Mouse (Mus musculus): Measurements from ENCODE around the gene Tmem102. TPM values are rescaled to one million over a fixed set of nuclear protein-coding genes. Genes with fewer than 3 reads are reported as not detected.

The Tmem102 gene
- polyA plus RNA-seq, 1 experiment from 2014 or later = 0.98 TPM

- H3K4me1 ChIP-seq = no peaks in the 10 kb centered on the region
- H3K4me2 ChIP-seq (replicated peaks) = no peak overlapping the region
- H3K36me3 ChIP-seq = peaks cover 8% of the 10 kb centered on the region
- no peaks in the 10 kb centered on the region for H3K9me3 ChIP-seq
- 71% methylated on average over 23 of the region's 23 CpGs for WGBS
- ATAC-seq (replicated peaks) = no peak
- no peak overlapping the region for H3K4me3 ChIP-seq
- no peak overlapping the region for H3K27ac ChIP-seq (replicated peaks)
- no peaks in the 10 kb centered on the region for H3K27me3 ChIP-seq
- H3K9ac ChIP-seq (replicated peaks) = no peak overlapping the region
These were observed 27.0 kb downstream of the Tmem102 start for GRCm38 (mm10) chr11:69778258-69778982.

- Histone ChIP-seq H3K9me3 (no peaks in the 10 kb centered on the region), H3K27me3 (no peaks in the 10 kb centered on the region), H3K4me2 (replicated peaks) (no peak overlapping the region), H3K9ac (replicated peaks) (no peak overlapping the region), H3K4me3 (no peak overlapping the region), H3K4me1 (no peaks in the 10 kb centered on the region), H3K27ac (replicated peaks) (no peak overlapping the region), H3K36me3 (peaks cover 8% of the 10 kb centered on the region)
- 0 out of 2 replicates have a peak, but pooled peaks have one; percentile 41 for ATAC-seq (replicated peaks)
- WGBS = 65% methylated on average over 26 of the region's 26 CpGs
These were observed 27.7 kb downstream of the Tmem102 start for GRCm38 (mm10) chr11:69777504-69778257.

GRCm38 (mm10) chr11:69776488-69776887 is 28.9 kb downstream of the Tmem102 start:
- Histone ChIP-seq H3K27ac (replicated peaks) (no peak overlapping the region), H3K9ac (replicated peaks) (no peak overlapping the region)
- 89% methylated on average over 20 of the region's 20 CpGs for WGBS

GRCm38 (mm10) chr11:69775716-69776115 is 29.7 kb downstream of the Tmem102 start:
- Histone ChIP-seq H3K9me3 (no peaks in the 10 kb centered on the region), H3K36me3 (peaks cover 8% of the 10 kb centered on the region), H3K4me3 (no peak overlapping the region), H3K27ac (replicated peaks) (no peak overlapping the region), H3K4me2 (replicated peaks) (no peak overlapping the region), H3K4me1 (no peaks in the 10 kb centered on the region), H3K27me3 (no peaks in the 10 kb centered on the region), H3K9ac (replicated peaks) (no peak overlapping the region)
- ATAC-seq (replicated peaks) = no peak
- whole genome bisulfite sequencing = 76% methylated on average over 10 of the region's 10 CpGs

More at GRCm38 (mm10) chr11:69776488-69776887, 28.9 kb downstream of the Tmem102 start:
- Histone ChIP-seq H3K36me3 (peaks cover 8% of the 10 kb centered on the region), H3K4me2 (replicated peaks) (no peak overlapping the region), H3K9me3 (no peaks in the 10 kb centered on the region), H3K4me1 (no peaks in the 10 kb centered on the region), H3K27me3 (no peaks in the 10 kb centered on the region), H3K4me3 (no peak overlapping the region)
- no peak for ATAC-seq (replicated peaks)

- WGBS = 56% methylated on average over 5 of the region's 5 CpGs
- ATAC-seq (replicated peaks) = no peak
- no peaks in the 10 kb centered on the region for H3K27me3 ChIP-seq
- H3K4me3 ChIP-seq = no peak overlapping the region
- no peak overlapping the region for H3K9ac ChIP-seq (replicated peaks)
- no peak overlapping the region for H3K27ac ChIP-seq (replicated peaks)
- H3K9me3 ChIP-seq = no peaks in the 10 kb centered on the region
- peaks cover 8% of the 10 kb centered on the region for H3K36me3 ChIP-seq
- H3K4me2 ChIP-seq (replicated peaks) = no peak overlapping the region
- no peaks in the 10 kb centered on the region for H3K4me1 ChIP-seq
These were observed 30.5 kb downstream of the Tmem102 start for GRCm38 (mm10) chr11:69774961-69775360.

GRCm38 (mm10) chr11:69767625-69767909 is 37.9 kb downstream of the Tmem102 start:
- 79% methylated on average over 4 of the region's 4 CpGs for WGBS
- no peaks in the 10 kb centered on the region for H3K9me3 ChIP-seq
- peak overlapping the region; percentile 79; the same call in 1 of the 2 replicates for H3K4me3 ChIP-seq
- H3K27me3 ChIP-seq = no peaks in the 10 kb centered on the region
- H3K9ac ChIP-seq (replicated peaks) = no peak overlapping the region
- H3K36me3 ChIP-seq = no peaks in the 10 kb centered on the region
- H3K4me1 ChIP-seq = peaks cover 23% of the 10 kb centered on the region
- H3K27ac ChIP-seq (replicated peaks) = no peak overlapping the region
- no peak for ATAC-seq (replicated peaks)
- peak overlapping the region; percentile 51; the same call in 1 of the 2 replicates for H3K4me2 ChIP-seq (replicated peaks)

GRCm38 (mm10) chr11:69766872-69767624 is 38.4 kb downstream of the Tmem102 start:
- Histone ChIP-seq H3K4me1 (peaks cover 23% of the 10 kb centered on the region), H3K36me3 (no peaks in the 10 kb centered on the region), H3K9me3 (no peaks in the 10 kb centered on the region), H3K27me3 (no peaks in the 10 kb centered on the region), H3K9ac (replicated peaks) (peak overlapping the region; percentile 92), H3K27ac (replicated peaks) (0 out of 2 replicates have a peak overlapping the region, but pooled peaks have one; percentile 76), H3K4me2 (replicated peaks) (peak overlapping the region; percentile 51), H3K4me3 (peak overlapping the region; percentile 79)
- WGBS = 67% methylated on average over 13 of the region's 13 CpGs
- ATAC-seq (replicated peaks) = no peak

GRCm38 (mm10) chr11:69766126-69766609 is 39.3 kb downstream of the Tmem102 start:
- Histone ChIP-seq H3K9me3 (no peaks in the 10 kb centered on the region), H3K4me2 (replicated peaks) (peak overlapping the region; percentile 51), H3K27ac (replicated peaks) (peak overlapping the region; percentile 76), H3K9ac (replicated peaks) (peak overlapping the region; percentile 92), H3K4me3 (peak overlapping the region; percentile 79), H3K27me3 (no peaks in the 10 kb centered on the region), H3K36me3 (no peaks in the 10 kb centered on the region), H3K4me1 (peaks cover 23% of the 10 kb centered on the region)
- ATAC-seq (replicated peaks) = peak; percentile 78
- WGBS = 1% methylated on average over 36 of the region's 37 CpGs

GRCm38 (mm10) chr11:69765221-69766125 is 40.0 kb downstream of the Tmem102 start, which contains the start of gene Zbtb4:
Zbtb4 (plus strand) TSS chr11:69765912.
- H3K9me3 ChIP-seq = no peaks in the 10 kb centered on the region
- peak within 1 kb of the TSS; percentile 51 for H3K4me2 ChIP-seq (replicated peaks)
- no peaks in the 10 kb centered on the region for H3K27me3 ChIP-seq
- WGBS = 17% methylated on average over 51 of the region's 55 CpGs
- peak within 1 kb of the TSS; percentile 76 for H3K27ac ChIP-seq (replicated peaks)
- H3K4me1 ChIP-seq = peaks cover 29% of the 10 kb centered on the region
- H3K36me3 ChIP-seq = no peaks in the 10 kb centered on the region
- peak within 1 kb of the TSS; percentile 92 for H3K9ac ChIP-seq (replicated peaks)
- peak within 1 kb of the TSS; percentile 79 for H3K4me3 ChIP-seq
- ATAC-seq (replicated peaks) = peak; percentile 60

- no peaks in the 10 kb centered on the region for H3K27me3 ChIP-seq
These were observed 41.9 kb downstream of the Tmem102 start for GRCm38 (mm10) chr11:69763551-69763950.

GRCm38 (mm10) chr11:69761868-69762267 is 43.6 kb downstream of the Tmem102 start, which contains the start of gene Slc35g3:
Slc35g3 (minus strand) TSS chr11:69761968.
- Histone ChIP-seq H3K4me1 (peaks cover 37% of the 10 kb centered on the region), H3K27me3 (no peaks in the 10 kb centered on the region), H3K4me3 (no peak within 1 kb of the TSS), H3K9me3 (no peaks in the 10 kb centered on the region), H3K9ac (replicated peaks) (no peak within 1 kb of the TSS), H3K27ac (replicated peaks) (peak within 1 kb of the TSS; percentile 100; the same call in 1 of the 2 replicates), H3K4me2 (replicated peaks) (no peak within 1 kb of the TSS), H3K36me3 (no peaks in the 10 kb centered on the region)
- 72% methylated on average over 1 of the region's 1 CpGs for WGBS
- ATAC-seq (replicated peaks) = no peak

More at GRCm38 (mm10) chr11:69763551-69763950, 41.9 kb downstream of the Tmem102 start:
- Histone ChIP-seq H3K27ac (replicated peaks) (no peak overlapping the region), H3K4me1 (peaks cover 39% of the 10 kb centered on the region), H3K9ac (replicated peaks) (no peak overlapping the region), H3K36me3 (no peaks in the 10 kb centered on the region), H3K4me2 (replicated peaks) (no peak overlapping the region), H3K9me3 (no peaks in the 10 kb centered on the region), H3K4me3 (no peak overlapping the region)
- WGBS = 76% methylated on average over 7 of the region's 7 CpGs
- no peak for ATAC-seq (replicated peaks)
